Mouse (Mus musculus) left cerebral cortex, adult 8-10 months (tissue): ENCODE data around the gene Nmnat1. TPM values are rescaled to one million over a fixed set of nuclear protein-coding genes. Genes with fewer than 3 reads are reported as not detected.
"Not testable (repeated sequence)": the region's sequence is repeated elsewhere in the genome, so short reads cannot be mapped to it uniquely, and the experiment has no call there.

Source experiments
- DNase-seq, 2 experiments: peaks; one replicate each; pipeline ENCODE4 v3.0.0; 2022; ENCODE audit warnings: low spot score in 2 of 2
- total RNA-seq, 4 experiments: library from RNA; stranded (reverse); gene quantifications; 2 replicates each; pipeline ENCODE4 v1.2.4; 2022

The Nmnat1 gene
- total RNA-seq, 4 experiments from 2014 or later, result 7.3 to 11.1 (median 8.6) TPM

- DNase-seq, result peak; percentile 67 to 81
Observed at GRCm38 (mm10) chr4:149444964-149445701, 39.9 kb downstream of the Nmnat1 start.

GRCm38 (mm10) chr4:149444465-149444864 lies 40.5 kb downstream of the Nmnat1 start:
- no peak for DNase-seq

- no peak for DNase-seq
Observed at GRCm38 (mm10) chr4:149442436-149442835, 42.6 kb downstream of the Nmnat1 start.

GRCm38 (mm10) chr4:149440576-149440975 lies 44.4 kb downstream of the Nmnat1 start:
- no peak for DNase-seq

GRCm38 (mm10) chr4:149431887-149432286 lies 53.1 kb downstream of the Nmnat1 start:
- not testable (repeated sequence) for DNase-seq

GRCm38 (mm10) chr4:149429592-149429991 lies 55.4 kb downstream of the Nmnat1 start:
- DNase-seq, result no peak

GRCm38 (mm10) chr4:149426325-149427199 lies 58.4 kb downstream of the Nmnat1 start, which contains the start of gene Ube4b:
Gene Ube4b, minus strand, starts transcription at chr4:149426749.
- DNase-seq, result peak; percentile 83 to 99

- DNase-seq, result peak in 1 of 2 experiments; percentile 53
Observed at GRCm38 (mm10) chr4:149425801-149426292, 59.2 kb downstream of the Nmnat1 start.

GRCm38 (mm10) chr4:149424755-149425154 lies 60.2 kb downstream of the Nmnat1 start:
- no peak for DNase-seq

- DNase-seq, result no peak
Observed at GRCm38 (mm10) chr4:149417854-149418365, 67.1 kb downstream of the Nmnat1 start.

Other genes with a start within 250 kb of the Nmnat1 start
- gene Kif1b, start 177.5 kb downstream of the Nmnat1 start, total RNA-seq, result 100 to 1,000 TPM; 419 to 466 (median 440) TPM
- gene Ube4b, start 58.5 kb downstream of the Nmnat1 start, total RNA-seq, result 100 to 1,000 TPM; 106 to 111 (median 107) TPM
- gene Rbp7, start 30.2 kb downstream of the Nmnat1 start, total RNA-seq, result not detected
- gene Tmem274, start 7.8 kb downstream of the Nmnat1 start, total RNA-seq, result not detected
- 10 to 100 TPM; 16.0 to 21.7 (median 19.5) TPM for gene Lzic, start within 50 bp of the Nmnat1 start, total RNA-seq
- 10 to 100 TPM; 29.0 to 40.0 (median 33.0) TPM for gene Ctnnbip1, start 33.0 kb upstream of the Nmnat1 start, total RNA-seq
- 1,000 to 10,000 TPM; 1,199 to 1,281 (median 1,221) TPM for gene Clstn1, start 101.3 kb upstream of the Nmnat1 start, total RNA-seq
- gene Pik3cd, start 217.4 kb upstream of the Nmnat1 start, total RNA-seq, result 10 to 100 TPM; 21.6 to 25.5 (median 23.3) TPM